Mouse (Mus musculus): ENCODE data around the gene Zdhhc6. TPM values are rescaled to one million over a fixed set of nuclear protein-coding genes. Genes with fewer than 3 reads are reported as not detected.

Gene Zdhhc6
- polyA plus RNA-seq, 1 experiment from 2014 or later, result 93.8 TPM

- Histone ChIP-seq H3K4me2 (replicated peaks) (no peak overlapping the region), H3K9ac (no peak overlapping the region), H3K9me3 (no peaks in the 10 kb centered on the region), H3K4me3 (no peak overlapping the region), H3K27me3 (no peaks in the 10 kb centered on the region), H3K27ac (no peak overlapping the region), H3K4me1 (peaks cover 7% of the 10 kb centered on the region), H3K36me3 (peaks cover 39% of the 10 kb centered on the region)
- WGBS, result 88% methylated on average over 8 of the region's 8 CpGs
- ATAC-seq (ENCODE audit: low FRiP score, low read depth), result peak; percentile 86
Observed at GRCm38 (mm10) chr19:55332641-55333268, 16.9 kb upstream of the Zdhhc6 start.

- H3K4me2 ChIP-seq (replicated peaks), result no peak overlapping the region
- WGBS, result 93% methylated on average over 5 of the region's 5 CpGs
- no peak overlapping the region for H3K9ac ChIP-seq
- no peak for ATAC-seq (ENCODE audit: low FRiP score, low read depth)
- H3K9me3 ChIP-seq, result no peaks in the 10 kb centered on the region
- H3K36me3 ChIP-seq, result peaks cover 39% of the 10 kb centered on the region
- H3K27ac ChIP-seq, result no peak overlapping the region
- no peak overlapping the region for H3K4me3 ChIP-seq
- no peaks in the 10 kb centered on the region; the same call in 1 of the 2 replicates for H3K4me1 ChIP-seq
- no peaks in the 10 kb centered on the region for H3K27me3 ChIP-seq
Observed at GRCm38 (mm10) chr19:55331776-55332175, 15.9 kb upstream of the Zdhhc6 start.

GRCm38 (mm10) chr19:55327510-55327909 lies 11.7 kb upstream of the Zdhhc6 start:
- ATAC-seq (ENCODE audit: low FRiP score, low read depth), result no peak
- no peaks in the 10 kb centered on the region for H3K27me3 ChIP-seq
- WGBS, result 86% methylated on average over 4 of the region's 4 CpGs
- no peak overlapping the region for H3K27ac ChIP-seq
- no peaks in the 10 kb centered on the region for H3K4me1 ChIP-seq
- no peak overlapping the region for H3K4me3 ChIP-seq
- peaks cover 58% of the 10 kb centered on the region for H3K36me3 ChIP-seq
- no peak overlapping the region for H3K9ac ChIP-seq
- no peak overlapping the region for H3K4me2 ChIP-seq (replicated peaks)
- H3K9me3 ChIP-seq, result no peaks in the 10 kb centered on the region

- 94% methylated on average over 8 of the region's 8 CpGs for WGBS
- no peak for ATAC-seq (ENCODE audit: low FRiP score, low read depth)
- Histone ChIP-seq H3K4me1 (peaks cover 3% of the 10 kb centered on the region; the same call in 1 of the 2 replicates), H3K36me3 (peaks cover 22% of the 10 kb centered on the region), H3K9me3 (no peaks in the 10 kb centered on the region), H3K9ac (no peak overlapping the region), H3K27me3 (no peaks in the 10 kb centered on the region), H3K4me2 (replicated peaks) (no peak overlapping the region), H3K27ac (no peak overlapping the region), H3K4me3 (no peak overlapping the region)
Observed at GRCm38 (mm10) chr19:55322604-55323003, 6.8 kb upstream of the Zdhhc6 start.

- no peaks in the 10 kb centered on the region for H3K9me3 ChIP-seq
- H3K27me3 ChIP-seq, result no peaks in the 10 kb centered on the region
- peaks cover 21% of the 10 kb centered on the region for H3K4me1 ChIP-seq
- no peak for ATAC-seq (ENCODE audit: low FRiP score, low read depth)
- peaks cover 15% of the 10 kb centered on the region for H3K36me3 ChIP-seq
- H3K4me3 ChIP-seq, result no peak overlapping the region
- H3K27ac ChIP-seq, result no peak overlapping the region
- WGBS, result 75% methylated on average over 5 of the region's 5 CpGs
- H3K9ac ChIP-seq, result no peak overlapping the region
- H3K4me2 ChIP-seq (replicated peaks), result no peak overlapping the region
Observed at GRCm38 (mm10) chr19:55319521-55319920, 3.7 kb upstream of the Zdhhc6 start.

- H3K36me3 ChIP-seq, result peaks cover 15% of the 10 kb centered on the region
- no peak overlapping the region for H3K9ac ChIP-seq
- no peak overlapping the region for H3K27ac ChIP-seq
- 71% methylated on average over 3 of the region's 3 CpGs for WGBS
- H3K9me3 ChIP-seq, result no peaks in the 10 kb centered on the region
- no peaks in the 10 kb centered on the region for H3K27me3 ChIP-seq
- no peak overlapping the region for H3K4me3 ChIP-seq
- no peak overlapping the region for H3K4me2 ChIP-seq (replicated peaks)
- ATAC-seq (ENCODE audit: low FRiP score, low read depth), result no peak
- peaks cover 26% of the 10 kb centered on the region for H3K4me1 ChIP-seq
Observed at GRCm38 (mm10) chr19:55319036-55319435, 3.2 kb upstream of the Zdhhc6 start.

- no peaks in the 10 kb centered on the region for H3K9me3 ChIP-seq
- no peaks in the 10 kb centered on the region for H3K27me3 ChIP-seq
- H3K36me3 ChIP-seq, result peaks cover 8% of the 10 kb centered on the region
- WGBS, result 58% methylated on average over 10 of the region's 10 CpGs
- no peak for ATAC-seq (ENCODE audit: low FRiP score, low read depth)
- H3K4me1 ChIP-seq, result peaks cover 32% of the 10 kb centered on the region
- H3K27ac ChIP-seq, result no peak overlapping the region
- H3K4me3 ChIP-seq, result peak overlapping the region; percentile 80
- peak overlapping the region; percentile 89 for H3K4me2 ChIP-seq (replicated peaks)
- H3K9ac ChIP-seq, result peak overlapping the region; percentile 25; the same call in 1 of the 2 replicates
Observed at GRCm38 (mm10) chr19:55316901-55317300, 1.1 kb upstream of the Zdhhc6 start.

- H3K4me2 ChIP-seq (replicated peaks), result peak within 1 kb of the TSS; percentile 89
- H3K27ac ChIP-seq, result peak within 1 kb of the TSS; percentile 83
- H3K4me3 ChIP-seq, result peak within 1 kb of the TSS; percentile 80
- H3K27me3 ChIP-seq, result no peaks in the 10 kb centered on the region
- H3K9ac ChIP-seq, result peak within 1 kb of the TSS; percentile 90
- no peaks in the 10 kb centered on the region for H3K9me3 ChIP-seq
- H3K36me3 ChIP-seq, result peaks cover 14% of the 10 kb centered on the region
- under 1% methylated on average over 48 of the region's 48 CpGs for WGBS
- ATAC-seq (ENCODE audit: low FRiP score, low read depth), result peak; percentile 91
- peaks cover 32% of the 10 kb centered on the region for H3K4me1 ChIP-seq
Observed at GRCm38 (mm10) chr19:55316109-55316714, 380 bp upstream of the Zdhhc6 start, which contains the start of gene Vti1a. Gene Vti1a (plus strand): TSS chr19:55316295.

- ATAC-seq (ENCODE audit: low FRiP score, low read depth), result no peak
- H3K4me2 ChIP-seq (replicated peaks), result 0 out of 2 replicates have a peak overlapping the region, but pooled peaks have one; percentile 89
- H3K9ac ChIP-seq, result 0 out of 2 replicates have a peak overlapping the region, but pooled peaks have one; percentile 13
- H3K4me3 ChIP-seq, result no peak overlapping the region
- no peak overlapping the region for H3K27ac ChIP-seq
- H3K36me3 ChIP-seq, result peaks cover 37% of the 10 kb centered on the region
- 98% methylated on average over 2 of the region's 2 CpGs for WGBS
- H3K4me1 ChIP-seq, result peaks cover 32% of the 10 kb centered on the region
- no peaks in the 10 kb centered on the region for H3K9me3 ChIP-seq
- H3K27me3 ChIP-seq, result no peaks in the 10 kb centered on the region
Observed at GRCm38 (mm10) chr19:55313649-55314048, 2.2 kb downstream of the Zdhhc6 start.

- ATAC-seq (ENCODE audit: low FRiP score, low read depth), result no peak
- no peak overlapping the region for H3K4me2 ChIP-seq (replicated peaks)
- no peaks in the 10 kb centered on the region for H3K9me3 ChIP-seq
- H3K27me3 ChIP-seq, result no peaks in the 10 kb centered on the region
- peaks cover 47% of the 10 kb centered on the region for H3K36me3 ChIP-seq
- no peak overlapping the region for H3K27ac ChIP-seq
- H3K4me3 ChIP-seq, result no peak overlapping the region
- no peak overlapping the region for H3K9ac ChIP-seq
- 91% methylated on average over 8 of the region's 8 CpGs for WGBS
- H3K4me1 ChIP-seq, result peaks cover 23% of the 10 kb centered on the region
Observed at GRCm38 (mm10) chr19:55311874-55312273, 4.0 kb downstream of the Zdhhc6 start.

- no peak for ATAC-seq (ENCODE audit: low FRiP score, low read depth)
- no peaks in the 10 kb centered on the region for H3K27me3 ChIP-seq
- H3K9me3 ChIP-seq, result no peaks in the 10 kb centered on the region
- H3K36me3 ChIP-seq, result peaks cover 71% of the 10 kb centered on the region
- no peak overlapping the region for H3K27ac ChIP-seq
- no peak overlapping the region for H3K9ac ChIP-seq
- no peak overlapping the region for H3K4me3 ChIP-seq
- H3K4me2 ChIP-seq (replicated peaks), result no peak overlapping the region
- no peaks in the 10 kb centered on the region for H3K4me1 ChIP-seq
Observed at GRCm38 (mm10) chr19:55305024-55305423, 10.8 kb downstream of the Zdhhc6 start.

- H3K9me3 ChIP-seq, result no peaks in the 10 kb centered on the region
- H3K4me1 ChIP-seq, result no peaks in the 10 kb centered on the region
- ATAC-seq (ENCODE audit: low FRiP score, low read depth), result no peak
- H3K27me3 ChIP-seq, result no peaks in the 10 kb centered on the region
- no peak overlapping the region for H3K27ac ChIP-seq
- H3K4me3 ChIP-seq, result no peak overlapping the region
- WGBS, result 95% methylated on average over 3 of the region's 3 CpGs
- no peak overlapping the region for H3K4me2 ChIP-seq (replicated peaks)
- H3K36me3 ChIP-seq, result peaks cover 74% of the 10 kb centered on the region
- H3K9ac ChIP-seq, result no peak overlapping the region
Observed at GRCm38 (mm10) chr19:55300525-55300924, 15.3 kb downstream of the Zdhhc6 start.
